Mouse (Mus musculus) lung, embryonic 15.5 days (tissue): Measurements from ENCODE around the gene Gm10330. TPM values are rescaled to one million over a fixed set of nuclear protein-coding genes. Genes with fewer than 3 reads are reported as not detected.
"Not testable (repeated sequence)": the region's sequence is repeated elsewhere in the genome, so short reads cannot be mapped to it uniquely, and the experiment has no call there.

Source experiments
- ATAC-seq: fragments of 200-750 bp; cut with Nextera tagmentation; 2 replicates; pipeline ENCODE4 v1.8.0; 2017; ENCODE audit warnings: moderate number of reproducible peaks, borderline replicate concordance; ENCODE audit not compliant: low FRiP score, low TSS enrichment; ENCODE audit errors: extremely low read depth
- H3K27ac ChIP-seq: fragments of 300-500 bp; sonication (generic); 2 replicates; pipeline ENCODE4 v1.5.1; 2015; ENCODE audit warnings: moderate library complexity, mild to moderate bottlenecking, inconsistent platforms
- H3K27me3 ChIP-seq: fragments of 300-500 bp; sonication (generic); 2 replicates; pipeline ENCODE4 v1.6.1; 2015; ENCODE audit warnings: inconsistent platforms
- H3K36me3 ChIP-seq: fragments of 300-500 bp; sonication (generic); 2 replicates; pipeline ENCODE4 v1.6.1; 2015; ENCODE audit warnings: inconsistent platforms
- H3K4me1 ChIP-seq: fragments of 300-500 bp; sonication (generic); 2 replicates; pipeline ENCODE4 v1.6.1; 2015; ENCODE audit warnings: inconsistent platforms
- H3K4me2 ChIP-seq: fragments of 300-500 bp; sonication (generic); 2 replicates; pipeline ENCODE4 v1.6.1; 2015; ENCODE audit warnings: inconsistent platforms, mild to moderate bottlenecking, moderate library complexity
- H3K4me3 ChIP-seq: fragments of 300-500 bp; sonication (generic); 2 replicates; pipeline ENCODE4 v1.5.1; 2015; ENCODE audit warnings: mild to moderate bottlenecking, inconsistent platforms
- H3K9ac ChIP-seq: fragments of 300-500 bp; sonication (generic); 2 replicates; pipeline ENCODE4 v1.6.1; 2015; ENCODE audit warnings: inconsistent platforms
- H3K9me3 ChIP-seq: fragments of 300-500 bp; sonication (generic); 2 replicates; pipeline ENCODE4 v1.6.1; 2016; ENCODE audit warnings: inconsistent platforms
- WGBS: fragments of 180-500 bp; shearing (Covaris S2); methylation state at CpG from one replicate; pipeline ENCODE4 v1.1.7; 2015; 5-methylcytosine and 5-hydroxymethylcytosine counted together
- polyA plus RNA-seq: library from polyadenylated mRNA; unstranded; fragments of >200 nt; fragmentation: Nextera tagmentation; extraction: Ambion mirVana; gene quantifications from 2 replicates; pipeline ENCODE4 v1.2.1, GENCODE M21; 2015

Gene Gm10330
- 0.89 and 1.00 TPM in 2 replicates for polyA plus RNA-seq

GRCm38 (mm10) chr12:23780165-23780564 is at the start of gene Gm10330:
Gene Gm10330 (minus strand): TSS chr12:23780265.
- ATAC-seq, H3K36me3 ChIP-seq, H3K4me1 ChIP-seq, H3K27me3 ChIP-seq, H3K4me2 ChIP-seq, H3K9me3 ChIP-seq, H3K4me3 ChIP-seq, H3K9ac ChIP-seq, H3K27ac ChIP-seq: not testable (repeated sequence)
- WGBS = 95% methylated on average over 1 of the region's 1 CpGs

GRCm38 (mm10) chr12:23800776-23801175 is 20.7 kb upstream of the Gm10330 start:
- 17% methylated on average over 43 of the region's 43 CpGs for WGBS
- H3K27ac ChIP-seq, H3K4me1 ChIP-seq, H3K9ac ChIP-seq, ATAC-seq, H3K27me3 ChIP-seq, H3K36me3 ChIP-seq, H3K9me3 ChIP-seq: not testable (repeated sequence)
- Histone ChIP-seq H3K4me3 (peak overlapping the region; percentile 24), H3K4me2 (peak overlapping the region; percentile 16; the same call in 1 of the 2 replicates)

GRCm38 (mm10) chr12:23800366-23800765 is 20.3 kb upstream of the Gm10330 start:
- H3K9me3 ChIP-seq, H3K36me3 ChIP-seq, H3K27me3 ChIP-seq, H3K9ac ChIP-seq, H3K27ac ChIP-seq, ATAC-seq, H3K4me1 ChIP-seq: not testable (repeated sequence)
- H3K4me2 ChIP-seq = peak overlapping the region; percentile 16; the same call in 1 of the 2 replicates
- peak overlapping the region; percentile 24 for H3K4me3 ChIP-seq
- 13% methylated on average over 40 of the region's 48 CpGs for WGBS
